Mouse (Mus musculus) cerebellum, adult 2 months (tissue): Measurements from ENCODE around the gene Fbn1. TPM values are rescaled to one million over a fixed set of nuclear protein-coding genes. Genes with fewer than 3 reads are reported as not detected.

Experiments used
- DNase-seq, 2 experiments: peaks; one replicate each; pipeline ENCODE4 v3.0.0; 2021
- H3K27ac ChIP-seq: fragments of 200-500 bp; 2 replicates; pipeline ENCODE4 v1.5.1; 2012; ENCODE audit warnings: low read length, control low read depth, inconsistent platforms; ENCODE audit not compliant: insufficient read depth
- H3K27me3 ChIP-seq: fragments of 200-500 bp; 2 replicates; pipeline ENCODE4 v1.6.1; 2012; ENCODE audit warnings: inconsistent platforms, mild to moderate bottlenecking, low read length, moderate library complexity; ENCODE audit not compliant: control insufficient read depth, insufficient read depth
- H3K4me1 ChIP-seq: fragments of 200-500 bp; 2 replicates; pipeline ENCODE4 v1.6.1; 2011; ENCODE audit warnings: low read length; ENCODE audit not compliant: control insufficient read depth, insufficient read depth
- H3K4me3 ChIP-seq: fragments of 200-500 bp; replicated peaks from 2 replicates; pipeline ENCODE3; 2011; ENCODE audit warnings: mild to moderate bottlenecking, low read depth, low read length, control low read depth; ENCODE audit not compliant: insufficient read depth
- CTCF ChIP-seq: fragments of 200-500 bp; IDR thresholded peaks from 2 replicates; pipeline ENCODE4 v1.5.1; 2011; ENCODE audit warnings: low read depth, mild to moderate bottlenecking, control low read depth, low read length, moderate library complexity, borderline replicate concordance; ENCODE audit not compliant: insufficient read depth
- POLR2A ChIP-seq: fragments of 200-500 bp; IDR thresholded peaks from 2 replicates; pipeline ENCODE4 v1.6.1; 2011; ENCODE audit warnings: low read length, control low read depth, borderline replicate concordance; ENCODE audit not compliant: insufficient read depth
- WGBS: fragments of 180-500 bp; shearing (Covaris S2); methylation state at CpG from one replicate; pipeline ENCODE4 v1.1.7; 2018; 5-methylcytosine and 5-hydroxymethylcytosine counted together
- polyA plus RNA-seq: library from polyadenylated mRNA; depleted of rRNA; stranded (reverse); fragments of >200 nt; gene quantifications from 2 replicates; pipeline ENCODE4 v1.2.3, GENCODE M21; 2012

The Fbn1 gene
- polyA plus RNA-seq, 1 experiment, result 1.2 TPM

GRCm38 (mm10) chr2:125394428-125395101 lies 113.2 kb downstream of the Fbn1 start:
- H3K4me1 ChIP-seq, result no peaks in the 10 kb centered on the region
- 86% methylated on average over 9 of the region's 9 CpGs for WGBS
- no peak overlapping the region for H3K4me3 ChIP-seq
- H3K27me3 ChIP-seq, result no peaks in the 10 kb centered on the region
- H3K27ac ChIP-seq, result no peak overlapping the region
- DNase-seq, result no peak
- TF ChIP-seq POLR2A (no peak), CTCF (no peak)

- Histone ChIP-seq H3K4me1 (no peaks in the 10 kb centered on the region), H3K4me3 (no peak overlapping the region), H3K27me3 (no peaks in the 10 kb centered on the region), H3K27ac (no peak overlapping the region)
- DNase-seq, result no peak
- WGBS, result 67% methylated on average over 6 of the region's 6 CpGs
- no peak for TF ChIP-seq POLR2A
- TF ChIP-seq CTCF, result no peak
Observed at GRCm38 (mm10) chr2:125391582-125391981, 116.2 kb downstream of the Fbn1 start.

GRCm38 (mm10) chr2:125389796-125390195 lies 118.0 kb downstream of the Fbn1 start:
- no peak for DNase-seq
- 86% methylated on average over 10 of the region's 10 CpGs for WGBS

GRCm38 (mm10) chr2:125386221-125386965 lies 121.4 kb downstream of the Fbn1 start:
- no peaks in the 10 kb centered on the region for H3K27me3 ChIP-seq
- no peaks in the 10 kb centered on the region for H3K4me1 ChIP-seq
- no peak overlapping the region for H3K27ac ChIP-seq
- DNase-seq, result peak in 1 of 2 experiments; percentile 3
- H3K4me3 ChIP-seq, result no peak overlapping the region
- TF ChIP-seq CTCF, result no peak
- TF ChIP-seq POLR2A, result no peak
- 52% methylated on average over 7 of the region's 7 CpGs for WGBS

More at GRCm38 (mm10) chr2:125389796-125390195, 118.0 kb downstream of the Fbn1 start:
- no peaks in the 10 kb centered on the region for H3K27me3 ChIP-seq
- no peak overlapping the region for H3K27ac ChIP-seq
- H3K4me1 ChIP-seq, result no peaks in the 10 kb centered on the region
- no peak overlapping the region for H3K4me3 ChIP-seq
- TF ChIP-seq POLR2A (no peak), CTCF (no peak)

GRCm38 (mm10) chr2:125384941-125385340 lies 122.9 kb downstream of the Fbn1 start:
- TF ChIP-seq POLR2A, result no peak
- TF ChIP-seq CTCF, result no peak
- H3K27me3 ChIP-seq, result no peaks in the 10 kb centered on the region
- H3K27ac ChIP-seq, result no peak overlapping the region
- 71% methylated on average over 4 of the region's 4 CpGs for WGBS
- no peaks in the 10 kb centered on the region for H3K4me1 ChIP-seq
- no peak overlapping the region for H3K4me3 ChIP-seq
- no peak for DNase-seq

- no peaks in the 10 kb centered on the region for H3K27me3 ChIP-seq
- TF ChIP-seq CTCF, result no peak
- TF ChIP-seq POLR2A, result no peak
- DNase-seq, result no peak
- no peaks in the 10 kb centered on the region for H3K4me1 ChIP-seq
- WGBS, result 91% methylated on average over 6 of the region's 6 CpGs
- no peak overlapping the region for H3K27ac ChIP-seq
- H3K4me3 ChIP-seq, result no peak overlapping the region
Observed at GRCm38 (mm10) chr2:125384415-125384814, 123.4 kb downstream of the Fbn1 start.

GRCm38 (mm10) chr2:125383273-125383641 lies 124.5 kb downstream of the Fbn1 start:
- Histone ChIP-seq H3K4me1 (no peaks in the 10 kb centered on the region), H3K27me3 (no peaks in the 10 kb centered on the region), H3K4me3 (no peak overlapping the region), H3K27ac (no peak overlapping the region)
- 94% methylated on average over 7 of the region's 7 CpGs for WGBS
- TF ChIP-seq CTCF (no peak), POLR2A (no peak)
- DNase-seq, result no peak

GRCm38 (mm10) chr2:125382613-125383272 lies 125.0 kb downstream of the Fbn1 start:
- Histone ChIP-seq H3K27me3 (no peaks in the 10 kb centered on the region), H3K4me1 (no peaks in the 10 kb centered on the region), H3K27ac (no peak overlapping the region), H3K4me3 (no peak overlapping the region)
- TF ChIP-seq CTCF, result no peak
- no peak for TF ChIP-seq POLR2A
- 75% methylated on average over 7 of the region's 7 CpGs for WGBS
- no peak for DNase-seq
